Mouse (Mus musculus) megakaryocyte, embryonic 14.5 days (primary cell): ENCODE results near the gene Akain1. TPM values are rescaled to one million over a fixed set of nuclear protein-coding genes. Genes with fewer than 3 reads are reported as not detected.
A peak's percentile ranks its signal among the peaks of the same experiment; 100 is the strongest.

Experiments
- H3K27me3 ChIP-seq: replicated peaks from 2 replicates; pipeline ENCODE3; 2012; ENCODE audit warnings: inconsistent platforms
- H3K36me3 ChIP-seq: replicated peaks from 2 replicates; pipeline ENCODE3; 2012; ENCODE audit warnings: low read length, inconsistent platforms, mixed read lengths
- H3K4me1 ChIP-seq: 2 replicates; pipeline ENCODE4 v1.6.1; 2012; ENCODE audit warnings: inconsistent platforms
- H3K4me3 ChIP-seq: replicated peaks from 2 replicates; pipeline ENCODE3; 2012; ENCODE audit warnings: moderate library complexity, mild to moderate bottlenecking, inconsistent platforms
- H3K9me3 ChIP-seq: 2 replicates; pipeline ENCODE4 v1.6.1; 2012; ENCODE audit warnings: inconsistent platforms
- FLI1 ChIP-seq: IDR thresholded peaks from 2 replicates; pipeline ENCODE4 v1.6.1; 2012; ENCODE audit warnings: low read length, inconsistent platforms, mixed read lengths
- GATA1 ChIP-seq: IDR thresholded peaks from 3 replicates; pipeline ENCODE4 v1.6.1; 2012; ENCODE audit warnings: mixed read lengths, low read length, inconsistent platforms, borderline replicate concordance
- polyA plus RNA-seq: library from polyadenylated mRNA; stranded (reverse); fragments of >175 nt; gene quantifications from 2 replicates; pipeline ENCODE4 v1.2.3, GENCODE M21; 2012; ENCODE audit warnings: low replicate concordance; ENCODE audit not compliant: insufficient read depth

Akain1 gene
- polyA plus RNA-seq, 1 experiment, result not detected

- no peaks in the 10 kb centered on the region for H3K36me3 ChIP-seq
- H3K4me3 ChIP-seq, result peak overlapping the region; percentile 90
- H3K4me1 ChIP-seq, result peaks cover 6% of the 10 kb centered on the region
- peaks cover 25% of the 10 kb centered on the region for H3K27me3 ChIP-seq
- TF ChIP-seq FLI1, result no peak
- TF ChIP-seq GATA1, result no peak
- H3K9me3 ChIP-seq, result no peaks in the 10 kb centered on the region
These were observed 36.3 kb downstream of the Akain1 start for GRCm38 (mm10) chr17:69475423-69475822.

- TF ChIP-seq GATA1, result no peak
These were observed 38.4 kb downstream of the Akain1 start for GRCm38 (mm10) chr17:69477526-69477925.

DNA sequence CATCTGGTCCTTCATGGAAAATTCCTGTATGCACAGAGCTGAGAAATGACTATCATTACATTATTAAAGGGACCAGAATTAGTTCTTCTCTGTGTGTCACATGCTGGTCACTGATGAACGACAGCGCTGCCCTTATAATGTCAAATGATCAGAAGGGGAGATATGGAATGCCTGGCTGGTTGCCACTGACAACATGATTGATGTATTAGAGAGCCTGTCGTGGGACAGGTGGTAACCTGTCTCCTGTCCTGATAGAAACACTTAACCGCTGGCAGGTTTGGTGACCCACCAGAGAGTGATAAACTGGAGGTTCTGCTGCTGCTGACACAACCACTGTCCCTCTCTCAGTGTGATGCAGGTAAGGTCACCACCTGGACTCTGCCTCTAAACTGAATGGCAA, 40.1 kb downstream of the Akain1 start:
- H3K9me3 ChIP-seq, result peaks cover 4% of the 10 kb centered on the region; the same call in 1 of the 2 replicates
- TF ChIP-seq FLI1, result no peak
- TF ChIP-seq GATA1, result no peak

More at GRCm38 (mm10) chr17:69477526-69477925, 38.4 kb downstream of the Akain1 start:
- Histone ChIP-seq H3K9me3 (peaks cover 4% of the 10 kb centered on the region; the same call in 1 of the 2 replicates), H3K36me3 (no peaks in the 10 kb centered on the region), H3K4me3 (no peak overlapping the region), H3K27me3 (peaks cover 17% of the 10 kb centered on the region), H3K4me1 (peaks cover 6% of the 10 kb centered on the region)

GRCm38 (mm10) chr17:69487116-69487515, 48.0 kb downstream of the Akain1 start:
- no peaks in the 10 kb centered on the region for H3K4me1 ChIP-seq

More for the DNA sequence above, 40.1 kb downstream of the Akain1 start:
- Histone ChIP-seq H3K36me3 (no peaks in the 10 kb centered on the region), H3K27me3 (peaks cover 13% of the 10 kb centered on the region), H3K4me3 (no peak overlapping the region), H3K4me1 (peaks cover 6% of the 10 kb centered on the region)

DNA sequence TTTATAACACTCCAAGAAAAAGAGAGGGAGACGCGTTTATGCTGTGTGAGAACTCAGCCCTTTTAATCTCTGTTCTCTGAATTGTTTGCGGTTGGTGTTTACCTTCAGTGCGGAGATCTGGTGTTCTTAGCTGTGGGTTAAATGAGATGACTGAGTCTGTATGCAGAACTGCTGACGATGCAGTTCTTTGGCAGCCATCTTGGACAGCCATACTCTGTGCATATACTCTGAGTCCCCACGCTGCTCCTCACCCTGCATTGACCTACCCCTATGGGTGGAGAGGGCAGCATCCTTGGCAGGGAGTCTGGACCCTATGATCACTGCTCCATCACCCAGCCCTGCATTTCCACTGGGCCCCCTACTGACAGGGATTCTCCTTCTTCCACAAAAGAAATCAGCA, 48.8 kb downstream of the Akain1 start:
- H3K4me3 ChIP-seq, result peak overlapping the region; percentile 67
- H3K27me3 ChIP-seq, result no peaks in the 10 kb centered on the region
- TF ChIP-seq FLI1, result no peak
- TF ChIP-seq GATA1, result no peak
- H3K9me3 ChIP-seq, result peaks cover 26% of the 10 kb centered on the region
- no peaks in the 10 kb centered on the region for H3K4me1 ChIP-seq
- no peaks in the 10 kb centered on the region for H3K36me3 ChIP-seq

More at GRCm38 (mm10) chr17:69487116-69487515, 48.0 kb downstream of the Akain1 start:
- TF ChIP-seq GATA1, result no peak
- TF ChIP-seq FLI1, result no peak
- Histone ChIP-seq H3K4me3 (no peak overlapping the region), H3K36me3 (no peaks in the 10 kb centered on the region), H3K9me3 (peaks cover 23% of the 10 kb centered on the region), H3K27me3 (no peaks in the 10 kb centered on the region)

DNA sequence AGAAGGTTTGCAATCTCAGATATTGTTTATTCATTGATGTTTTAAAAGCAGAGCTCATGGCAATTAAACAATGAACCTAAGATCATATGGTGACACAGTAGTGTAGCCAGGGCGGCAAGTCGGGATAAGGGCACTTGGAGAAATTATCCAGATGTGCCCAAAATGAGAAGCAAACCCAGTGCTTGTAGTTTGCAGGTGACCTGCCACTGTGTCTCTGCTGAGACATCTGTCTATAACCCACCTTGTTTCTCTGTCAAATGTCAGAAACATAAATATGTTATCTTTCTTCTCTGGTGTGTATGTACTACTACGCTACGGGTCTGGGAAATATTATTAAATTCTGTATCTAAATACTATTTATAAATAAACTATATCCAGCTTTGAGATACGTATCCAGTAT, 49.7 kb downstream of the Akain1 start:
- Histone ChIP-seq H3K9me3 (peaks cover 26% of the 10 kb centered on the region), H3K4me1 (no peaks in the 10 kb centered on the region), H3K36me3 (no peaks in the 10 kb centered on the region), H3K4me3 (no peak overlapping the region), H3K27me3 (no peaks in the 10 kb centered on the region)
- TF ChIP-seq FLI1, result no peak
- TF ChIP-seq GATA1, result no peak

DNA sequence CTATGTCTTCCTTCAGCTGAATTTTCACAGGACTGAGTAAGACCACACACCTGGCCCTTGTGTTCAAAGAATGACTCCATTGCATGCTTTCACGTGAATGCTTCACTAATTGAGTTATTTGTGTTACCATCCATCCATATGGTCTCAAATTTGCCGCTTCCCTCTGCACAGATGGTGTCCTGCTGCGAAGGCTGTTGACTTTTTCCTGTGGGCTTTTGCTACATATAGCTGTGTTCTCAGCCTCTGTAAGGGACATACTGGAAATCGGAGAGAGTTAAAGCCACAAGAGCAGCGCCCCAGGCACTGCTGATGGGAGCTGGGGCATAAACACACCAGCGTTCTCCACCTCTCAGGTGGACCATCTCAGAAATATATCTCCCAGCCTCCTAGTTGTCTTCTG, 53.2 kb downstream of the Akain1 start:
- H3K27me3 ChIP-seq, result no peaks in the 10 kb centered on the region
- H3K4me1 ChIP-seq, result no peaks in the 10 kb centered on the region
- no peaks in the 10 kb centered on the region for H3K36me3 ChIP-seq
- TF ChIP-seq GATA1, result no peak
- TF ChIP-seq FLI1, result no peak
- H3K9me3 ChIP-seq, result peaks cover 20% of the 10 kb centered on the region
- H3K4me3 ChIP-seq, result no peak overlapping the region

- Histone ChIP-seq H3K4me1 (no peaks in the 10 kb centered on the region), H3K9me3 (peaks cover 12% of the 10 kb centered on the region; the same call in 1 of the 2 replicates), H3K27me3 (no peaks in the 10 kb centered on the region), H3K4me3 (no peak overlapping the region), H3K36me3 (no peaks in the 10 kb centered on the region)
- TF ChIP-seq FLI1 (no peak), GATA1 (no peak)
These were observed 56.4 kb downstream of the Akain1 start for GRCm38 (mm10) chr17:69495531-69495930.

DNA sequence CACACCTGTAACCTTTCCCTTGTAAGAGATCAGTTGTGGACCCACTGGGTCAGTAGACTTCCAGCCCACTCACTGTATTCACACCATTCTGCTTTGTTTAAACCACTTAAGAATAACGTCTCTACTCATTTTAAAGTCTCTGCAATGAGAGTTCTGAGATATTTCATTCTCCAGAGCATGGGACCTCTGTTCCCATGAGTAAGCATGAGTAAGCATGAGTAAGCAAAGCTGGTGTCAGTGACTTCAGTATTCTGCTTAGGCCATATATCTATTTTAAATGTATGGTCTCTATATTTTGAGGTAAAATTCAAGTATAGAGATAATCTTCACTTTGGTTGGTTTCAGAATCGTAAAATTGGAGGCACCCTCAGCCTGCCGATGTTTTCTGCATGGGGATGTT, 57.0 kb downstream of the Akain1 start:
- no peaks in the 10 kb centered on the region for H3K4me1 ChIP-seq
- H3K36me3 ChIP-seq, result no peaks in the 10 kb centered on the region
- no peak overlapping the region for H3K4me3 ChIP-seq
- TF ChIP-seq GATA1, result no peak
- H3K9me3 ChIP-seq, result peaks cover 8% of the 10 kb centered on the region; the same call in 1 of the 2 replicates
- no peaks in the 10 kb centered on the region for H3K27me3 ChIP-seq

GRCm38 (mm10) chr17:69497315-69497714, 58.2 kb downstream of the Akain1 start:
- Histone ChIP-seq H3K27me3 (no peaks in the 10 kb centered on the region), H3K4me3 (no peak overlapping the region), H3K4me1 (no peaks in the 10 kb centered on the region), H3K36me3 (no peaks in the 10 kb centered on the region), H3K9me3 (peaks cover 7% of the 10 kb centered on the region)
- TF ChIP-seq FLI1 (no peak), GATA1 (no peak)

DNA sequence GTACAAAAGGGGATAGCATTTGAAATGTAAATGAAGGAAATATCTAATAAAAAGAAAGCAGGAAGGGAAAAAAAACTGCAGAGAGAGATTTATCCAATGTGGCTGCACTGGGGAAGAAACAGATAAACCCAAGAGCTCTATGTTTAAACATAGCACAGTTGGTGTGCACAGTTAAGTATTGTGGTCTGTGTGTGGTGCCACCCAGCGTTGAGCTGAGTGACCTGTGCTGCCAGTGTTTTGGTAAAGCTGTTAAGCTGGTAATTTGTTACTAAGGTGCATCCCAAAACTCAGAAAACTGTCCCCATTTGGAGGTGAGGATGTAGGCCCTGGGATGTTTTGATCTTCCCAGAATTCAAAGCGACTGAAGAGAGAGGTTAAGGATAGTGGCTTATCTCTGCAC, 59.8 kb downstream of the Akain1 start:
- TF ChIP-seq FLI1, result no peak
- TF ChIP-seq GATA1, result no peak
- H3K4me3 ChIP-seq, result no peak overlapping the region

More for the DNA sequence above, 59.8 kb downstream of the Akain1 start:
- Histone ChIP-seq H3K27me3 (no peaks in the 10 kb centered on the region), H3K4me1 (no peaks in the 10 kb centered on the region), H3K36me3 (no peaks in the 10 kb centered on the region), H3K9me3 (peaks cover 8% of the 10 kb centered on the region)
